Mouse (Mus musculus) brain, embryonic 18.5 days (tissue): ENCODE results near the gene Casp14.
"Not testable (repeated sequence)": the region's sequence is repeated elsewhere in the genome, so short reads cannot be mapped to it uniquely, and the experiment has no call there.

Source experiments
- DNase-seq: peaks from one replicate; pipeline ENCODE4 v3.0.0-alpha.2; 2012; ENCODE audit warnings: low read depth, low spot score

Gene Casp14

DNA sequence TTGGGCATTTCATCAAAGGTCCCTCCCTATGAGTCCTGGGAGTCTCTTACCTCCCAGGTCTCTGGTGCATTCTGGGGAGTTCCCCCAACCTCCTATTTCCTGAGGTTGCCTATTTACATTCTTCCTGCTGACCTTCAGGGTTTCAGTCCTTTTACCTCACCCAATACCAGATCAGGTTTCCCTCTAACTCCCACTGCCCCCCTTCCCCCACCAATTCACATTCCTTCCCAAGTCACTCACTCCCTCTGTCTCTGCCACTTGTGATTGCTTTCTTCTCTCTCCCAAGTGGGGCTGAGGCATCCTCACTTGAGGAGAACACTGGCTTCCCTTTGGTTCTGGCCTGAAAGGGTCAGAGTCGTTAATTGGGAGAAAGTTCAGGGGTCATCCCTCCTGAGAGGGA lies 48.0 kb downstream of the Casp14 start:
- not testable (repeated sequence) for DNase-seq

DNA sequence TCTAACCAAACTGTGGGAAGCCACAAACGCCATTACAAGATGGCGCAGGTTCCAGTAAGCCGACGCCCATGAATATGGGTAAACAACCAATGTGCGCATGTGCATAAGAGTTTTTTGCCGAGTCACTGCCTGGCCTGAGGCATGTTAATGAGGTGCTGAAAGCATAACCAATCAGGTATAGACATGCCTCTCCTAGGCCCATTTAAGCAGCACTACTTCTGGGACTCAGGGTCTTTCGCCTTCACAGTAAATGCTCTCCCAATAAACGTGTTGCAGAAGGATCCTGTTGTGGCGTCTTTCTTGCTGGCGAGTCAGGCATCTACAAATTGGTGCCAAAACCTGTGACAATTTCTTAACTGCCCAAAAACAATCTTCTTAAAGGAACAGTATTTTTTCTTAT lies 51.4 kb downstream of the Casp14 start:
- DNase-seq = not testable (repeated sequence)

DNA sequence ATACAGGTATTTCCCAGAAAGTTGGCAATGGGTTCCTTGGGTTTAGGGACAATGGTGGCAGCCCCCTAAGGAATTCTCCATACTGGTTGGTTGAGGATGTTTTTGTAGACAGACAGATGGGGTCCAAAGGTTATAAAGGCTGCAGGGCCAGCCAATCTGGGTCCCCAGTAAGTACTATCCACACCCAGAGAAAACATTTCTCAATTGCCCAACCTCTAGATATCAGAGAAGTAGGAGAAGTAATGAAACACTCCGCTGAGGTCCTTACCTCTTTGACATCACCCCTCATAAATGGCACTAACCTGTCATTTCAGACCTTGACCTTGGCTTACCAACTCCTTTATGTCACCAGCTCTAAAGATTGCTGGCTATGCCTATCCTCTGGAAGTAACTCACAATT lies 53.5 kb downstream of the Casp14 start:
- no peak for DNase-seq
